Mouse (Mus musculus): ENCODE data around the gene Gm4301.
"Not testable (repeated sequence)": the region's sequence is repeated elsewhere in the genome, so short reads cannot be mapped to it uniquely, and the experiment has no call there.

Gm4301 gene

DNA sequence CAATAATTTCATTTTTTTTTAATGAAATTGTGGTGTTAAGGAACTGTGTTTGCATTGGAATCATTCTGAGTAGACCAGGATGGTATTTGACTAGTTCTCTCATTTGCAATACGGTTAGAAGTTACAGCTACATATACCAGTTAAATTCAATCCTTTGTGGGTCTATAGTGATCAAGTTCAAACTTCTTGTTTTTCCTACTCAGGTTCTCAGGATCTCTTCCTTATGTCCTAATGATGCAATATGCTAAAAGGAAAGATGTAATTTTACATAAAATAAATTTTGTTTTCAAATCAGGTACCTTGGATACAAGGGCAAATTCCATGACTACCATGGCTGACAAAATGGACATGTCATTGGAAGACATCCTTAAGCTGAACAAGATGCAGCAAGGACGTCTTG, at the start of gene Gm4301:
TSS of gene Gm4301 (plus strand) at position 301 of the 400 bp plus-strand sequence.
- not testable (repeated sequence) for DNase-seq (ENCODE audit: low read depth)

- DNase-seq (ENCODE audit: low read depth): no peak
These were observed 39.4 kb upstream of the Gm4301 start for GRCm38 (mm10) chr10:100296105-100296504.

GRCm38 (mm10) chr10:100300106-100300505, 35.4 kb upstream of the Gm4301 start:
- DNase-seq (ENCODE audit: low read depth): not testable (repeated sequence)

- not testable (repeated sequence) for DNase-seq (ENCODE audit: low read depth)
These were observed 5.1 kb downstream of the Gm4301 start, which contains the start of gene Gm4302 for GRCm38 (mm10) chr10:100340536-100340935. Gene Gm4302, plus strand, starts transcription at chr10:100340836.

- DNase-seq (ENCODE audit: low read depth): not testable (repeated sequence)
These were observed 10.2 kb downstream of the Gm4301 start, which contains the start of gene Gm4303 for GRCm38 (mm10) chr10:100345672-100346071. Gene Gm4303, plus strand, starts transcription at chr10:100345972.

GRCm38 (mm10) chr10:100350793-100351192, 15.3 kb downstream of the Gm4301 start, which contains the start of gene Gm4305:
Gene Gm4305, plus strand, starts transcription at chr10:100351093.
- DNase-seq (ENCODE audit: low read depth): not testable (repeated sequence)

DNA sequence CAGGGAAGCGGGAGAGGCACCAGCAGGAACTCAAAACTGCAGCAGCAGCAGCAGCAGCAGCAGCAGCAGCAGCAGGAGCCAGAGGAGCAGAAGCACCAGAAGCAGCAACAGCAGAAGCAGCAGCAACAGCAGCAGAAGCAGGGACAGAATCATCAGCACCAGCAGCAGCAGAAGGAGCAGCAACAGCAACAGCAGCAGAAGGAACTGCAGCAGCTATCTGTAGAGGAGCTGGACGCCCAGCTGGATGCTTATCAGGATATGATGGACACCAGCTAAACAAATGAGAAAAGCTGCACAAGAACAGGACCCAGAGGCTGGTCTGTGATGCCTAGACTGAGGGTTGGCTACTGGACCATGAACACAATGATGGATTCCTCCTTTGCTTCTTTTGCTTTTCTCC, 21.4 kb downstream of the Gm4301 start:
- not testable (repeated sequence) for DNase-seq (ENCODE audit: low read depth)

DNA sequence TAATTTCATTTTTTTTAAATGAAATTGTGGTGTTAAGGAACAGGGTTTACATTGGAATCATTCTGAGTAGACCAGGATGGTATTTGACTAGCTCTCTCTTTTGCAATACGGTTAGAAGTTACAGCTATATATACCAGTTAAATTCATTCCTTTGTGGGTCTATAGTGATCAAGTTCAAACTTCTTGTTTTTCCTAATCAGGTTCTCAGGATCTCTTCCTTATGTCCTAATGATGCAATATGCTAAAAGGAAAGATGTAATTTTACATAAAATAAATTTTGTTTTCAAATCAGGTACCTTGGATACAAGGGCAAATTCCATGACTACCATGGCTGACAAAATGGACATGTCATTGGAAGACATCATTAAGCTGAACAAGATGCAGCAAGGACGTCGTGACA, 25.6 kb downstream of the Gm4301 start, which contains the start of gene Gm4307:
TSS of gene Gm4307 (plus strand) at position 301 of the 400 bp plus-strand sequence.
- DNase-seq (ENCODE audit: low read depth): not testable (repeated sequence)

DNA sequence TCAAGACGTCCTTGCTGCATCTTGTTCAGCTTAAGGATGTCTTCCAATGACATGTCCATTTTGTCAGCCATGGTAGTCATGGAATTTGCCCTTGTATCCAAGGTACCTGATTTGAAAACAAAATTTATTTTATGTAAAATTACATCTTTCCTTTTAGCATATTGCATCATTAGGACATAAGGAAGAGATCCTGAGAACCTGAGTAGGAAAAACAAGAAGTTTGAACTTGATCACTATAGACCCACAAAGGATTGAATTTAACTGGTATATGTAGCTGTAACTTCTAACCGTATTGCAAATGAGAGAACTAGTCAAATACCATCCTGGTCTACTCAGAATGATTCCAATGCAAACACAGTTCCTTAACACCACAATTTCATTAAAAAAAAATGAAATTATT, 47.0 kb downstream of the Gm4301 start, which contains the start of gene Gm4312:
TSS of gene Gm4312 (minus strand) at position 101 of the 400 bp plus-strand sequence.
- DNase-seq (ENCODE audit: low read depth): not testable (repeated sequence)
